Mouse (Mus musculus) T-helper 2 cell (primary cell): Measurements from ENCODE around the gene Katnbl1.

Experiments
- in situ Hi-C: fragments of 300-600 bp; cut with MboI, MseI; formaldehyde crosslinking; loops from one replicate; pipeline ENCODE4 v1.15.1; 2025; ENCODE audit warnings: high pct_unique_total_duplicates

The Katnbl1 gene

GRCm38 (mm10) chr2:112378973-112379898 lies at the start of gene Katnbl1:
Gene Katnbl1 (plus strand): TSS chr2:112379211.
- in situ Hi-C loops = no loop called here

GRCm38 (mm10) chr2:112332051-112332898 lies 46.7 kb upstream of the Katnbl1 start:
- in situ Hi-C loops = no loop called here

GRCm38 (mm10) chr2:112337211-112337610 lies 41.8 kb upstream of the Katnbl1 start:
- in situ Hi-C loops = no loop called here

GRCm38 (mm10) chr2:112339736-112340135 lies 39.3 kb upstream of the Katnbl1 start:
- in situ Hi-C loops = no loop called here

- in situ Hi-C loops = no loop called here
Measured at GRCm38 (mm10) chr2:112341117-112341516, 37.9 kb upstream of the Katnbl1 start.

- in situ Hi-C loops = no loop called here
Measured at GRCm38 (mm10) chr2:112348246-112348645, 30.8 kb upstream of the Katnbl1 start.

- in situ Hi-C loops = no loop called here
Measured at GRCm38 (mm10) chr2:112353685-112354455, 25.1 kb upstream of the Katnbl1 start.

- in situ Hi-C loops = no loop called here
Measured at GRCm38 (mm10) chr2:112359611-112360010, 19.4 kb upstream of the Katnbl1 start.

GRCm38 (mm10) chr2:112360012-112360780 lies 18.8 kb upstream of the Katnbl1 start:
- in situ Hi-C loops = no loop called here

- in situ Hi-C loops = no loop called here
Measured at GRCm38 (mm10) chr2:112360781-112361169, 18.2 kb upstream of the Katnbl1 start.

GRCm38 (mm10) chr2:112367222-112367621 lies 11.8 kb upstream of the Katnbl1 start:
- in situ Hi-C loops = loop anchor here (5.0 kb wide), 1 partner anchor 130 kb away; no protein-coding TSS in a partner anchor

- in situ Hi-C loops = loop anchor here (5.0 kb wide), 1 partner anchor 129 kb away; no protein-coding TSS in a partner anchor
Measured at GRCm38 (mm10) chr2:112367726-112368673, 11.0 kb upstream of the Katnbl1 start, which contains the start of gene Emc4. Gene Emc4 (minus strand): TSS chr2:112368027.

- in situ Hi-C loops = loop anchor here (5.0 kb wide), 2 partner anchors 103 to 127 kb away; partner anchors contain the start of genes Gm21985 and Slc12a6
Measured at GRCm38 (mm10) chr2:112369941-112370340, 9.1 kb upstream of the Katnbl1 start.

GRCm38 (mm10) chr2:112373141-112373540 lies 5.9 kb upstream of the Katnbl1 start:
- in situ Hi-C loops = loop anchor here (5.0 kb wide), 1 partner anchor 106 kb away; the partner anchor contains the start of genes Gm21985 and Slc12a6

- in situ Hi-C loops = loop anchor here (5.0 kb wide), 1 partner anchor 107 kb away; the partner anchor contains the start of genes Gm21985 and Slc12a6
Measured at GRCm38 (mm10) chr2:112374610-112375009, 4.4 kb upstream of the Katnbl1 start.

GRCm38 (mm10) chr2:112380131-112380530 lies 1.1 kb downstream of the Katnbl1 start:
- in situ Hi-C loops = no loop called here

GRCm38 (mm10) chr2:112381219-112381618 lies 2.2 kb downstream of the Katnbl1 start:
- in situ Hi-C loops = no loop called here

- in situ Hi-C loops = loop anchor here (5.0 kb wide), 1 partner anchor 51 kb away; no protein-coding TSS in a partner anchor
Measured at GRCm38 (mm10) chr2:112390843-112391242, 11.8 kb downstream of the Katnbl1 start.
